Mouse (Mus musculus) intestine, embryonic 16.5 days (tissue): ENCODE results near the gene Gm11639. TPM values are rescaled to one million over a fixed set of nuclear protein-coding genes. Genes with fewer than 3 reads are reported as not detected.

Experiments used
- ATAC-seq: fragments of 200-750 bp; cut with Nextera tagmentation; 2 replicates; pipeline ENCODE4 v1.8.0; 2017; ENCODE audit warnings: moderate TSS enrichment, moderate library complexity
- H3K27ac ChIP-seq: fragments of 300-500 bp; sonication (generic); 2 replicates; pipeline ENCODE4 v1.5.1; 2014; ENCODE audit warnings: mild to moderate bottlenecking, low read length
- H3K27me3 ChIP-seq: fragments of 300-500 bp; sonication (generic); replicated peaks from 2 replicates; pipeline ENCODE4 v1.6.1; 2014; ENCODE audit warnings: low read length, control low read depth, mixed read lengths; ENCODE audit not compliant: control insufficient read depth, insufficient read depth
- H3K36me3 ChIP-seq: fragments of 300-500 bp; sonication (generic); 2 replicates; pipeline ENCODE4 v1.6.1; 2014; ENCODE audit warnings: low read length, control low read depth; ENCODE audit not compliant: control insufficient read depth, insufficient read depth
- H3K4me1 ChIP-seq: fragments of 300-500 bp; sonication (generic); 2 replicates; pipeline ENCODE4 v1.6.1; 2014; ENCODE audit warnings: low read length, control low read depth, mixed read lengths; ENCODE audit not compliant: control insufficient read depth, insufficient read depth
- H3K4me2 ChIP-seq: fragments of 300-500 bp; sonication (generic); 2 replicates; pipeline ENCODE4 v1.6.1; 2014; ENCODE audit warnings: low read depth, low read length, control low read depth
- H3K4me3 ChIP-seq: fragments of 300-500 bp; sonication (generic); 2 replicates; pipeline ENCODE4 v1.5.1; 2014; ENCODE audit warnings: mild to moderate bottlenecking, low read length
- H3K9ac ChIP-seq: fragments of 300-500 bp; sonication (generic); 2 replicates; pipeline ENCODE4 v1.6.1; 2014; ENCODE audit warnings: low read depth, low read length
- H3K9me3 ChIP-seq: fragments of 300-500 bp; sonication (generic); 2 replicates; pipeline ENCODE4 v1.6.1; 2016; ENCODE audit warnings: low read length, control low read depth; ENCODE audit not compliant: control insufficient read depth
- WGBS: fragments of 180-500 bp; shearing (Covaris S2); extraction: QIAGEN DNeasy Blood & Tissue Kit; methylation state at CpG from one replicate; pipeline ENCODE4 v1.1.7; 2014; 5-methylcytosine and 5-hydroxymethylcytosine counted together
- polyA plus RNA-seq: library from polyadenylated mRNA; unstranded; fragments of >200 nt; fragmentation: Nextera tagmentation; extraction: Ambion mirVana; gene quantifications from 2 replicates; pipeline ENCODE4 v1.2.1, GENCODE M21; 2015

Gm11639 gene
- polyA plus RNA-seq, 1 experiment from 2014 or later, result 0.02 TPM

DNA sequence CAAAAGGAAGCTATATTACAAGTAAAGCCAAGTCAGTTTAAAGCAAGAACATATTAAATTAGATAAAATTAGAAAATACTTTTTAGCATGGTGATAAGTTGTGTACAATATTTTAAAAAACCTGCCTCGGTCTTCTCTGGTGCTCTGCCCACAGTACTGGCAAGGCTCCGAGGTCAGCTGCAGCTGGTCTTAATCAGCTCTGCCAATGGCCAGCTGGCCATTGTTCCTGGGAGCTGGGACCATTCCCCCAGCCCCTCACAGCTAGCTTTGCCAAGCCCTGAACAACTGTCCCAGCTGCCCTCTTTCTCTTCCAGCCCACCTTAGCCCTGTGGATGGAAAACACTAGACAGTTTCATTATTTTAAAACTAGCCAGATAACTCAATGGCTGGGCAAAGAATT lies 93.3 kb downstream of the Gm11639 start:
- no peaks in the 10 kb centered on the region for H3K4me1 ChIP-seq
- no peak overlapping the region for H3K27ac ChIP-seq
- no peaks in the 10 kb centered on the region for H3K9me3 ChIP-seq
- no peak overlapping the region for H3K9ac ChIP-seq
- H3K4me2 ChIP-seq, result no peak overlapping the region
- no peak for ATAC-seq
- H3K4me3 ChIP-seq, result no peak overlapping the region
- 72% methylated on average over 2 of the region's 2 CpGs for WGBS
- no peaks in the 10 kb centered on the region for H3K36me3 ChIP-seq
- no peaks in the 10 kb centered on the region for H3K27me3 ChIP-seq

GRCm38 (mm10) chr11:104944723-104945122 lies 259.2 kb downstream of the Gm11639 start:
- no peak overlapping the region for H3K9ac ChIP-seq
- no peaks in the 10 kb centered on the region for H3K36me3 ChIP-seq
- H3K9me3 ChIP-seq, result no peaks in the 10 kb centered on the region
- WGBS, result 74% methylated on average over 2 of the region's 2 CpGs
- H3K27ac ChIP-seq, result no peak overlapping the region
- H3K27me3 ChIP-seq, result no peaks in the 10 kb centered on the region
- no peak overlapping the region for H3K4me3 ChIP-seq
- ATAC-seq, result no peak
- H3K4me2 ChIP-seq, result no peak overlapping the region
- no peaks in the 10 kb centered on the region for H3K4me1 ChIP-seq

GRCm38 (mm10) chr11:104952349-104952748 lies 266.8 kb downstream of the Gm11639 start:
- WGBS, result 61% methylated on average over 4 of the region's 4 CpGs
- Histone ChIP-seq H3K27me3 (no peaks in the 10 kb centered on the region), H3K27ac (no peak overlapping the region), H3K4me2 (no peak overlapping the region), H3K9ac (no peak overlapping the region), H3K4me1 (no peaks in the 10 kb centered on the region), H3K36me3 (no peaks in the 10 kb centered on the region), H3K4me3 (no peak overlapping the region), H3K9me3 (no peaks in the 10 kb centered on the region)
- no peak for ATAC-seq

GRCm38 (mm10) chr11:104967862-104968261 lies 282.4 kb downstream of the Gm11639 start:
- ATAC-seq, result no peak
- no peaks in the 10 kb centered on the region for H3K27me3 ChIP-seq
- no peaks in the 10 kb centered on the region for H3K9me3 ChIP-seq
- H3K4me3 ChIP-seq, result no peak overlapping the region
- no peak overlapping the region for H3K9ac ChIP-seq
- H3K27ac ChIP-seq, result no peak overlapping the region
- 95% methylated on average over 1 of the region's 1 CpGs for WGBS
- no peaks in the 10 kb centered on the region for H3K36me3 ChIP-seq
- no peak overlapping the region for H3K4me2 ChIP-seq
- H3K4me1 ChIP-seq, result no peaks in the 10 kb centered on the region

DNA sequence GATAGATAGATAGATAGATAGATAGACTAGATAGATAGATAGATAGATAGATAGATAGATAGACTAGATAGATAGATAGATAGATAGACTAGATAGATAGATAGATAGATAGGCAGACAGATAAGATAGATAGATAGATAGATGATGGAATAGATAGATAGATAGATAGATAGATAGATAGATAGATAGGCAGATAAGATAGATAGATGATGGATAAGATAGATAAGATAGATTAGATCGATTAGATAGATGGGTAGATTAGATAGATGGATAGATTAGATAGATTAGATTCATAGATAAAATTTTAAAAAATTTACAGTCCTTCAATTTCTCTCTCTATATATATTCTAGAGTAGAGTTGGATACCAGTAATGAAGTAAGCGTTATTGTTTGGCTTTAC lies 282.9 kb downstream of the Gm11639 start:
- ATAC-seq, result no peak
- Histone ChIP-seq H3K27me3 (no peaks in the 10 kb centered on the region), H3K4me2 (no peak overlapping the region), H3K36me3 (no peaks in the 10 kb centered on the region), H3K9me3 (no peaks in the 10 kb centered on the region), H3K4me3 (no peak overlapping the region), H3K4me1 (no peaks in the 10 kb centered on the region), H3K9ac (no peak overlapping the region), H3K27ac (no peak overlapping the region)
- 86% methylated on average over 2 of the region's 2 CpGs for WGBS

DNA sequence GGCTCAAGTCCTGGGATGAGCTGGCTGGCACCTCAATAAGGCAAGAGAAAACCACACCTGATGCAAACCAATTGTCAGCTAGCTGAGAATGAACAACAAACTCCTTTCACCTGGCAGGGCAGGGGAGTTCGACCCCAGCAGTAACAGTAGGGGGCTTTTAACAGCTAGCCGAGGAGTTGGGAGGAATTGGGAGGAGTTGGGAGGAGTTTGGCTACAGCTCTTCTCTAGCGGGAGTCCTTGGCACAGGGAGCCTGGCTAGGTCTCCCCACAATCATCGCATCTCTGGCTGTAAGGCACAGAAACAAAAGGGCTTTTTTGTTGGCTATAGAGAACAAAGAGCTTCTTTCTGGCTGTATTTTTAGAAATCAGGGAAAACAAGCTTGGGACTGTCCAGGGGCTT lies 285.8 kb downstream of the Gm11639 start:
- WGBS, result 16% methylated on average over 4 of the region's 4 CpGs
- ATAC-seq, result no peak

GRCm38 (mm10) chr11:104972480-104972879 lies 287.0 kb downstream of the Gm11639 start:
- 67% methylated on average over 8 of the region's 8 CpGs for WGBS
- ATAC-seq, result no peak
- H3K4me1 ChIP-seq, result no peaks in the 10 kb centered on the region

More for the DNA sequence above, 285.8 kb downstream of the Gm11639 start:
- Histone ChIP-seq H3K27me3 (no peaks in the 10 kb centered on the region), H3K36me3 (no peaks in the 10 kb centered on the region), H3K9me3 (no peaks in the 10 kb centered on the region), H3K4me2 (no peak overlapping the region), H3K27ac (no peak overlapping the region), H3K4me3 (no peak overlapping the region), H3K4me1 (no peaks in the 10 kb centered on the region), H3K9ac (no peak overlapping the region)

GRCm38 (mm10) chr11:104977976-104978375 lies 292.5 kb downstream of the Gm11639 start:
- H3K4me1 ChIP-seq, result no peaks in the 10 kb centered on the region
- H3K9ac ChIP-seq, result no peak overlapping the region
- WGBS, result 77% methylated on average over 5 of the region's 5 CpGs
- H3K27me3 ChIP-seq, result no peaks in the 10 kb centered on the region
- ATAC-seq, result no peak
- H3K27ac ChIP-seq, result no peak overlapping the region
- no peak overlapping the region for H3K4me2 ChIP-seq
- no peaks in the 10 kb centered on the region for H3K36me3 ChIP-seq
- H3K4me3 ChIP-seq, result no peak overlapping the region
- no peaks in the 10 kb centered on the region for H3K9me3 ChIP-seq

More at GRCm38 (mm10) chr11:104972480-104972879, 287.0 kb downstream of the Gm11639 start:
- Histone ChIP-seq H3K9ac (no peak overlapping the region), H3K27me3 (no peaks in the 10 kb centered on the region), H3K4me3 (no peak overlapping the region), H3K27ac (no peak overlapping the region), H3K9me3 (no peaks in the 10 kb centered on the region), H3K4me2 (no peak overlapping the region), H3K36me3 (no peaks in the 10 kb centered on the region)

- no peak overlapping the region for H3K4me2 ChIP-seq
- no peaks in the 10 kb centered on the region for H3K9me3 ChIP-seq
- no peak for ATAC-seq
- no peak overlapping the region for H3K27ac ChIP-seq
- H3K4me1 ChIP-seq, result no peaks in the 10 kb centered on the region
- H3K36me3 ChIP-seq, result no peaks in the 10 kb centered on the region
- H3K9ac ChIP-seq, result no peak overlapping the region
- 70% methylated on average over 15 of the region's 15 CpGs for WGBS
- H3K27me3 ChIP-seq, result no peaks in the 10 kb centered on the region
- no peak overlapping the region for H3K4me3 ChIP-seq
Observed at GRCm38 (mm10) chr11:104981342-104982055, 296.0 kb downstream of the Gm11639 start.

DNA sequence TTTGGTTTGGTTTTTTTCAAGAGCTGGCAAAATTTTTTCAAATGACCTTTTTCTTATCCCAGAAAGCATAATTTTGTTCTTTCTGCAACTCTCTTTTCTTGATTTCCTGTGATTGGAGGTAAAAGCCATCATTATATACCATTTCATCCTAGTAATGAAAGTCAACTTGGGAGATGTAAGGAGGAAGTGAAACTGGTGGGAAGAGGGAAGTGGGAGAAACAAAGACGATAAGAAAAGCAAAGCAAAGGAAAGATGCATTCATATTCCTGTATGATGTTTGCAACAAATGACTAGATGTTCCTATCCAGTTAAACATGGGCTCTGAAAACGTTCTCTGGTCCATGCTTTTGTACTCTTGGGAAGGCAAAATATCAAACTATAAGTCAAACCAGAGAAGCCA lies 323.7 kb downstream of the Gm11639 start:
- no peak overlapping the region for H3K4me2 ChIP-seq
- no peaks in the 10 kb centered on the region for H3K36me3 ChIP-seq
- ATAC-seq, result no peak
- no peaks in the 10 kb centered on the region for H3K27me3 ChIP-seq
- no peaks in the 10 kb centered on the region for H3K4me1 ChIP-seq
- no peak overlapping the region for H3K4me3 ChIP-seq
- no peaks in the 10 kb centered on the region for H3K9me3 ChIP-seq
- no peak overlapping the region for H3K9ac ChIP-seq
- WGBS, result 71% methylated on average over 2 of the region's 2 CpGs
- H3K27ac ChIP-seq, result no peak overlapping the region
